Mouse (Mus musculus) embryonic facial prominence, embryonic 12.5 days (tissue): ENCODE data around the gene Pdcd11. TPM values are rescaled to one million over a fixed set of nuclear protein-coding genes. Genes with fewer than 3 reads are reported as not detected.

ENCODE experiments used
- ATAC-seq: fragments of 200-750 bp; cut with Nextera tagmentation; 2 replicates; pipeline ENCODE4 v1.8.0; 2017; ENCODE audit not compliant: insufficient number of reproducible peaks, insufficient read depth, low FRiP score, low TSS enrichment
- H3K27ac ChIP-seq: fragments of 300-500 bp; sonication (generic); 2 replicates; pipeline ENCODE4 v1.5.1; 2016; ENCODE audit warnings: mild to moderate bottlenecking
- H3K27me3 ChIP-seq: fragments of 300-500 bp; sonication (generic); 2 replicates; pipeline ENCODE4 v1.6.1; 2016; ENCODE audit warnings: mild to moderate bottlenecking, moderate library complexity
- H3K36me3 ChIP-seq: fragments of 300-500 bp; sonication (generic); 2 replicates; pipeline ENCODE4 v1.6.1; 2016; ENCODE audit warnings: mild to moderate bottlenecking
- H3K4me1 ChIP-seq: fragments of 300-500 bp; sonication (generic); 2 replicates; pipeline ENCODE4 v1.6.1; 2016
- H3K4me2 ChIP-seq: fragments of 300-500 bp; sonication (generic); replicated peaks from 2 replicates; pipeline ENCODE4 v1.6.1; 2016; ENCODE audit warnings: mild to moderate bottlenecking, moderate library complexity
- H3K4me3 ChIP-seq: fragments of 300-500 bp; sonication (generic); 2 replicates; pipeline ENCODE4 v1.5.1; 2016; ENCODE audit warnings: mild to moderate bottlenecking
- H3K9ac ChIP-seq: fragments of 300-500 bp; sonication (generic); 2 replicates; pipeline ENCODE4 v1.6.1; 2016; ENCODE audit warnings: mild to moderate bottlenecking, moderate library complexity
- H3K9me3 ChIP-seq: fragments of 300-500 bp; sonication (generic); 2 replicates; pipeline ENCODE4 v1.6.1; 2016; ENCODE audit warnings: mild to moderate bottlenecking, moderate library complexity
- WGBS: fragments of 180-500 bp; shearing (Covaris S2); methylation state at CpG from one replicate; pipeline ENCODE4 v1.1.7; 2016; 5-methylcytosine and 5-hydroxymethylcytosine counted together
- polyA plus RNA-seq: library from polyadenylated mRNA; unstranded; fragments of >200 nt; fragmentation: Nextera tagmentation; extraction: Ambion mirVana; gene quantifications from 2 replicates; pipeline ENCODE4 v1.2.1, GENCODE M21; 2016

The Pdcd11 gene
- polyA plus RNA-seq: 11.8 and 14.0 TPM in 2 replicates

DNA sequence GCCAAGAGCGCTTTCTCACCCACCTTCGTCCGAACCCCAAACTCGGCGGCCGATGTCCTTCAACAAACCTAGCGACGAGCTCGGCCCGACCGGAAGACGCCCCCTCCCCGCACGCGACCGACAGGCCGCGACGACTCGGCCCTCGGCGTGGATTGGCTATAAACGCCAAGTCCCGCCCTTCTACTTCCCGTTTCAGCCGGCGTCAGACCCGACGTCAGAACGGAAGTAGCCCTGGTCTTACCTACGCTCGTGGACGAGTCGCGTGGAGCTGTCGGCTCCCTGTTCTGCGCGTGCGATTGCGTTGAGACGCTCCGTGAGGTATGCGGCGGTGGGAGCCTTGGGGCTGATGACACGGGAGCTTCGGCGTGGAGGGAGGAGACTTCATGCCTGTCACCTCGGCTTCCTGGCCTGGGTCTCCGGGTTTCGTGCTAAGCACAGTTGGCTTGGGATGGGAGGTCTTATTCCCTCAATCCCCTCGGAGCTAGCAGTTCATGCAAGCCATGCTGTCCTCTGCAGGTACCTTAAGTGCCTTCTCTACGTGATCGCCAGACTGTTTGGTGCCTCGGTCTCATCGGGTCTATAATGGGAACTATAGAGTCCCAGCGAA, at the start of gene Pdcd11, which contains the start of gene Usmg5:
Pdcd11 (plus strand) TSS at position 219 of the 607 bp plus-strand sequence.
Usmg5 (minus strand) TSS at position 98 of the 607 bp plus-strand sequence.
- Histone ChIP-seq H3K9me3 (no peaks in the 10 kb centered on the region), H3K4me3 (peak within 1 kb of the TSS; percentile 98), H3K4me2 (peak within 1 kb of the TSS; percentile 77), H3K27ac (peak within 1 kb of the TSS; percentile 81), H3K4me1 (peaks cover 11% of the 10 kb centered on the region), H3K36me3 (peaks cover 30% of the 10 kb centered on the region), H3K27me3 (no peaks in the 10 kb centered on the region), H3K9ac (peak within 1 kb of the TSS; percentile 94)
- under 1% methylated on average over 56 of the region's 56 CpGs for WGBS
- ATAC-seq: peak; percentile 98

DNA sequence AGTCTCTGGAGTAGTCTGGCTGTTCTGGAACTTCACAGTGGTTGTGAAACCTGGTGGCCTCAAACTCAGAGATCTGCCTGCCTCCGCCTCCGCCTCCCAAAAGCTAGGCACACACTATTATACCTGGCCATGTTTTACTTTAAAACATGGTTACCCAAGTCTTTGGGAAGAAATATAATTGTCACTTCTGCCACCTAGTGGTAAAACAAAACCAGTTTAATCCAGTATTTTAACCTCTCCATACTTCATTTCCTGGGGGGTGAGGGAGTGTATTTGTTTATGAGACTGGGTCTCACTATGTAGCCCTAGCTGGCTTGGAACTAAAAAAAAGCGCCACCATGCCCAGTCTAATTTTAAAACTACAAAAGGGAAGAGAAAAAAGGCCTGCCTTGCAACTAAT, 47.0 kb upstream of the Pdcd11 start:
- peaks cover 60% of the 10 kb centered on the region for H3K36me3 ChIP-seq
- WGBS: 85% methylated on average over 3 of the region's 3 CpGs

DNA sequence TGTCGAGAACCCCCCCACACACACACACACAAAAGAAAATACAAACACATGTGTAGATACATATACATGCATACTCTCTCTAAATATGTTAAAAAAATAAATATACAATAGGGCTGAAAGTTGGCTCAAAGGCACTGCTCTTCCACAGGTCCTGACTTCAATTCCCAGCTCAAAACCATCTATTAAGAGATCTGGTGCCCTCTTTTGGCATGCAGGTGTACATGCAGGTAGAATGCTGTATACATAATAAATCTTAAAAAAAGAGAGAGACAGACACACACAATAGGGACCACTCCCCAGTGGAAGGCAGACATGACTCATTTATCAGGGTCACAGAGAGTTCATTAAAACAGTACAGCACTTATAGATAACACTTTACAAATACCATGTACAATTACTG, 44.2 kb upstream of the Pdcd11 start:
- no peak overlapping the region for H3K4me3 ChIP-seq
- H3K9me3 ChIP-seq: no peaks in the 10 kb centered on the region
- H3K27me3 ChIP-seq: no peaks in the 10 kb centered on the region
- WGBS: 89% methylated on average over 1 of the region's 1 CpGs
- peaks cover 12% of the 10 kb centered on the region for H3K4me1 ChIP-seq
- no peak overlapping the region for H3K4me2 ChIP-seq
- H3K27ac ChIP-seq: no peak overlapping the region
- no peak overlapping the region for H3K9ac ChIP-seq
- no peak for ATAC-seq
- H3K36me3 ChIP-seq: peaks cover 37% of the 10 kb centered on the region

More for the DNA sequence above, 47.0 kb upstream of the Pdcd11 start:
- ATAC-seq: no peak
- no peak overlapping the region for H3K4me3 ChIP-seq
- H3K27ac ChIP-seq: no peak overlapping the region
- no peaks in the 10 kb centered on the region for H3K9me3 ChIP-seq
- no peaks in the 10 kb centered on the region for H3K27me3 ChIP-seq
- H3K4me1 ChIP-seq: no peaks in the 10 kb centered on the region
- H3K9ac ChIP-seq: no peak overlapping the region
- H3K4me2 ChIP-seq: no peak overlapping the region

DNA sequence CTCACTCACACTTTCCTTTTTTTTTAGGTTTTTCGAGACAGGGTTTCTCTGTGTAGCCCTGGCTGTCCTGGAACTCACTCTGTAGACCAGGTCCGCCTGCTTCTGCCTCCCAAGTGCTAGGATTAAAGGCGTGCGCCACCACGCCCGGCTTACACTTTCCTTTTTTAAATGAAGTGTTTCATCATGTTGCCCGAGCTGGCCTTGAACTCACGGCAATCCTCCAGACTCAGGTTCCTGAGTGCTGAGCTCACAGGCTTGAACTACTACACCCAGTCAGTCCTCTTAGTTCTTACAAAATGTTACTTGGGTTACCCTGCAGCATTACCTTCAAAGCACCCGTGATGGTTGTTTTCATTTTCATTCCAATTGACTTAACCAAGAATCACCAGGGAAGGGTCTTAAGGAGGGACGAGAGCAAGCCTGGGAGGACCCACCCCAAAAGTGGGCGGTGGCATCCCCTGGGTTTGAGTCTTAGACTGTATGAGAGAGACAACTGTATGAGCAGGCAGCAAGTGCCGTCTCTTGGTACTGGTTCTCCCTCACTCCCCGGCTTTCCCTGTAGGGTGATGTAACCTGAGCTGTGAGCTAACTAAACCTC, 43.2 kb upstream of the Pdcd11 start:
- no peaks in the 10 kb centered on the region for H3K9me3 ChIP-seq
- H3K27ac ChIP-seq: no peak overlapping the region
- H3K4me2 ChIP-seq: no peak overlapping the region
- WGBS: 81% methylated on average over 13 of the region's 13 CpGs
- peaks cover 34% of the 10 kb centered on the region for H3K36me3 ChIP-seq
- H3K27me3 ChIP-seq: no peaks in the 10 kb centered on the region
- peaks cover 12% of the 10 kb centered on the region for H3K4me1 ChIP-seq
- no peak overlapping the region for H3K4me3 ChIP-seq
- ATAC-seq: no peak
- no peak overlapping the region for H3K9ac ChIP-seq

DNA sequence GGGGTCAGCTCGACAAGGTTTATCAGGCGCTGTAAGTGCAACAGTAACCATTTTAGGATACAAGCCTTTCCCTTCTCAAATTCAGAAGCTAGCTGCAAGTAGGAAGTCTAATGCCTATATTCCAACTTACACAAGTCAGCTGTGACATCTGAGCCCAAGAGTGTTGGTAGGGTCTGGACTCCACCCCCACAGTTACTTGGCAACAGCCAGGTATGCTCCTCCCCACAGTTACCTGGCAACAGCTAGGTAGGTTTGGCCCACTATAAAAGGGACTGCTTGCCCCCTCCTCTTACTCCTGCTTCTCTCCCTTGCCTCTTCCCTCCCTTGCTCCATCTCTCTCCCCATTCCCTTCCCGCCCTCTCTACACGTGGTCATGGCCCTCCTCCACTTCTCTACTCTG, 41.5 kb upstream of the Pdcd11 start:
- Histone ChIP-seq H3K27me3 (no peaks in the 10 kb centered on the region), H3K4me3 (peak overlapping the region; percentile 85; the same call in 1 of the 2 replicates), H3K4me1 (peaks cover 12% of the 10 kb centered on the region), H3K9ac (no peak overlapping the region; the same call in none of the 2 replicates), H3K4me2 (peak overlapping the region; percentile 76), H3K27ac (no peak overlapping the region), H3K9me3 (no peaks in the 10 kb centered on the region), H3K36me3 (peaks cover 31% of the 10 kb centered on the region)
- whole genome bisulfite sequencing: 65% methylated on average over 4 of the region's 4 CpGs
- ATAC-seq: no peak

DNA sequence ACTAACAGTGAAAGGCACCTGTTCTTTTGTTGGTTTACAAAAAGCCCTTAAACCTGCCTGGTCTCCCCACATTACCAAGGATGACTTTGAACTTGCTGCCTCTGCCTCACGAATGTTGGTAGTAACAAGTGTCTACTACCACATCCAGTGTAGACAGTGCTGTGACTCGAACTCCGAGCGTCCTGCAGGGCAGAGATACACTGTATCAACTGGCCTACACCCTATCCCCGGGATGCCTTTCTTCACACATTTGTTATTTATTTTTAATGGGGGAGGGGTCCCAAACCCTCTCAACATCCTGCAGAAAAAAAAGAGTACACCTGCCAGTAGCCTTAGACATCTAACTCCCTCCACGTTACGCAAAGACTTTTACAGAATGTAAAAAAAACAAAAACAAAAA, 40.7 kb upstream of the Pdcd11 start:
- Histone ChIP-seq H3K27me3 (no peaks in the 10 kb centered on the region), H3K27ac (peak overlapping the region; percentile 95), H3K9me3 (no peaks in the 10 kb centered on the region), H3K4me1 (peaks cover 12% of the 10 kb centered on the region), H3K4me2 (peak overlapping the region; percentile 76), H3K9ac (peak overlapping the region; percentile 81), H3K4me3 (peak overlapping the region; percentile 85), H3K36me3 (peaks cover 27% of the 10 kb centered on the region)
- 7% methylated on average over 7 of the region's 7 CpGs for WGBS
- no peak for ATAC-seq

DNA sequence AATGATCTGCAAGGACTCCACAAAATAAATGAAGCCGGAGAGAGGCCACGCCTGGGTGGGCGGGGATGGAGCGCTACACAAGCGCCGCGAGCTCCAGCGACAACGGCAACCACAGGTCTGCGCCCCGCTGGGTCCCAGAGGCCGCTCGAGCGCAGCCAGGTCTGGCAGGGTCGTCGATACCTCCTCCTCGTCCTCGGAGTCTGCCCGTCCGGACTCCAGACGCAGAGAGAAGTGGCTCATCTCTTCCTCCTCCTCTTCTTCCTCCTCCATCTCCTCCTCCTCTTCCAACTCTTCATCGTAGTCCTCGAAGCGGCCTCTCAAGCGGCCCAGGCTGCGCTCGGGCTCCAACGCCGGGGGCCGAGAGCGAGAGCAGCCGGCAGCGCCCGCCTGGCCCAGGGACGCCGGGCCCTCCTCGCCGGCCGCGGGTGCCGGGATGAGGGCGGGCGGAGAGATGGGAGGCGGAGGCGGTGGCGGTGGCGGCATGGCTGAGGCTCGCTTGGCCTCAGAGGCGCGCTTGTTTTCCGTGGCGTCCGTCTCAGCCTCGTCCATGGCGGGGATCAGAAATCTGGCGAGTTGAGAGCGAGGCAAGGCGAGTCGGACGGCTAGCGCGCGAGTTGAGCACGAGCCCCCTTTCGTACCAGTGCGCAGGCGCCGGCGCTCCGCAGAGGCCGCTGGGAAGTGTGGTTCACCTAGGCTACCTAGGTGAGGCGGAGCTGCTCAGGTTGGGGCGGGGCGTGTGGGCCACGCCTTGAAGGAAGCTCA, 40.1 kb upstream of the Pdcd11 start, which contains the start of gene Pcgf6:
Pcgf6 (minus strand) TSS at position 636 of the 762 bp plus-strand sequence.
- H3K4me1 ChIP-seq: peaks cover 12% of the 10 kb centered on the region
- WGBS: under 1% methylated on average over 75 of the region's 75 CpGs

DNA sequence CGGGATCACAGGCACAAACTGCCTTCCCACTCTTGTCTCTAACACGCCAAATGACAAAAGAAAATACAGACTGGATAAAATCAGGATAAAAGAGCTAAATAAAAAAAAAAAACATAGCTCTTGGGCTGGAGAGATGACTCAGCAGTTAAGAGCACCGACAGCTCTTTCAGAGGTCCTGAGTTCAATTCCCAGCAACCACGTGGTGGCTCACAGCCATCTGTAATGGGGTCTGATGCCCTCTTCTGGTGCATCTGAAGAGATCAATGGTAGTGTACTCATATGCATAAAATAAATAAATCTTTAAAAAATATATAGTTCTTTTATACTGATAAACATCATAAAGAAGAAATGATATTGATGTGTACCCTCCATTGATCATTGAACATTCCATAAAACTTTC, 37.6 kb upstream of the Pdcd11 start:
- WGBS: 89% methylated on average over 4 of the region's 4 CpGs
- Histone ChIP-seq H3K27ac (no peak overlapping the region), H3K4me3 (no peak overlapping the region), H3K4me2 (no peak overlapping the region), H3K4me1 (peaks cover 12% of the 10 kb centered on the region), H3K9ac (no peak overlapping the region), H3K9me3 (no peaks in the 10 kb centered on the region), H3K36me3 (no peaks in the 10 kb centered on the region), H3K27me3 (no peaks in the 10 kb centered on the region)
- ATAC-seq: no peak

More for the DNA sequence above, 40.1 kb upstream of the Pdcd11 start, which contains the start of gene Pcgf6:
- H3K9ac ChIP-seq: peak within 1 kb of the TSS; percentile 81
- no peaks in the 10 kb centered on the region for H3K9me3 ChIP-seq
- peak within 1 kb of the TSS; percentile 85 for H3K4me3 ChIP-seq
- H3K4me2 ChIP-seq: peak within 1 kb of the TSS; percentile 76
- H3K27ac ChIP-seq: peak within 1 kb of the TSS; percentile 95
- H3K36me3 ChIP-seq: peaks cover 23% of the 10 kb centered on the region
- H3K27me3 ChIP-seq: no peaks in the 10 kb centered on the region
- ATAC-seq: peak; percentile 86

DNA sequence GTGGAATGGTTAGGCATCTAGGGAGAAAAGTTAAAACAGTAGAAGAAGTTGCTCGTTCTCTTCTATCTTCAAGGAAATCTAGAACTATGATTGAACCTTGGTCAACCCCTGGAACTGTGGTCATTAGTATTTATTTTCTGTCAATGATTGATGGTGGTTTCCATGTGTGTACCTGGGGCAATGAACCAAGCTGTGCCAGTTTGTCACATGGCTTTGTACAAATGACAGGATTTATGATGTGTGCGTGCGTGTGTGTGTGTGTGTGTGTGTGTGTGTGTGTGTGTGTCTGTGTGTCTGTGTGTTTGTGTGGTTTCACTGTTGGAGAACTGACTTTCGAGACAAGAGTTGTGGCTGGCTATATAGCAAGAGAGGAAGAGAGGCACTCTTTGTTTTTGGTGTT, 37.1 kb upstream of the Pdcd11 start:
- Histone ChIP-seq H3K9ac (no peak overlapping the region), H3K9me3 (no peaks in the 10 kb centered on the region), H3K36me3 (no peaks in the 10 kb centered on the region), H3K27me3 (no peaks in the 10 kb centered on the region), H3K4me2 (no peak overlapping the region), H3K4me1 (peaks cover 12% of the 10 kb centered on the region), H3K27ac (no peak overlapping the region), H3K4me3 (no peak overlapping the region)
- 81% methylated on average over 4 of the region's 4 CpGs for WGBS
- ATAC-seq: no peak

DNA sequence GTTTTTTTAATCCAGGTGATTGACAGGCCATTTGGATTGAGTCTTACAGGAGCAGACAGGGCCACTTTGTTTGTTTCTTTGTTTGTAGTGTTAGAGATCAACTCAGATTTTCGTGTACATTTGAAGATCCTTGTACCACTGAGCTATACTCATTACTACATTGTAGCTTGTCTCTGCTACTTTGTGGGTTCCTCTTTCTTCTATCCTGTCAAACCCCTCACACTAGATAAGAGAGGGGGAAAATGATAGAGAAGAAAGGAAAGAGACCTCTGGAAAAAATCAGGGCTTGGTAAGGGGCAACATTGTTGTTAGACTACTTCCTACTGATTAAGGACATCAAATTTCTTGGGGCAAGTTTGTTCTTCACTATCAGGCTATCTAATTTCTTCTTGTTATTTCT, 32.9 kb upstream of the Pdcd11 start:
- no peak overlapping the region for H3K4me3 ChIP-seq
- ATAC-seq: no peak
- WGBS: 63% methylated on average over 1 of the region's 1 CpGs
- no peak overlapping the region for H3K9ac ChIP-seq
- H3K36me3 ChIP-seq: no peaks in the 10 kb centered on the region
- H3K4me2 ChIP-seq: no peak overlapping the region
- no peak overlapping the region for H3K27ac ChIP-seq
- no peaks in the 10 kb centered on the region for H3K27me3 ChIP-seq
- H3K9me3 ChIP-seq: no peaks in the 10 kb centered on the region
- H3K4me1 ChIP-seq: no peaks in the 10 kb centered on the region

DNA sequence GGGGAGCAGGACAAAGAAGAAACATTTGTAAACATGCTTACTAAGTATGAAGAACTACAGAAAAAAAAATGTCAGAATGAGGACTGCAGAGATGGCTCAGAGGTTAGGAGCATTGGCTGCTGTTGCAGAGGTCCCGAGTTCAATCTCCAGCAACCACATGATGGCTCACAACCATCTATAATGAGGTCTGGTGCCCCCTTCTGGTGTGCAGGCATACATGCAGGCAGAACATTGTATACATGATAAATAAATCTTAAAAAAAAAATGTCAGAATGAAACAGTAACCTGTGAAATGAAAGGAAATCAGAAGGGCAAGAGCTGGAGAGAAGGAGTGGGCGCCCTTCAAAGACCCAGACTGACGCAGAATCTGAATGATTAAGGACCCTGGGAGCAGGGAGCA, 24.7 kb upstream of the Pdcd11 start:
- Histone ChIP-seq H3K4me1 (peaks cover 6% of the 10 kb centered on the region; the same call in 1 of the 2 replicates), H3K4me2 (no peak overlapping the region), H3K9me3 (no peaks in the 10 kb centered on the region), H3K36me3 (0 out of 2 replicates have a peak, but pooled peaks cover 3% of the 10 kb centered on the region), H3K4me3 (no peak overlapping the region), H3K9ac (no peak overlapping the region), H3K27ac (no peak overlapping the region), H3K27me3 (no peaks in the 10 kb centered on the region)
- no peak for ATAC-seq
- WGBS: 97% methylated on average over 3 of the region's 3 CpGs
